Mouse (Mus musculus) adrenal gland, adult (tissue): ENCODE results near the gene Slc41a2.
"Not testable (repeated sequence)": the region's sequence is repeated elsewhere in the genome, so short reads cannot be mapped to it uniquely, and the experiment has no call there.

Experiments used
- DNase-seq, 2 experiments: peaks; one replicate each; pipeline ENCODE4 v3.0.0; 2022 to 2023; ENCODE audit warnings: low spot score in 1 of 2; ENCODE audit not compliant: inconsistent age in 2 of 2

Slc41a2 gene

GRCm38 (mm10) chr10:83353680-83354332 lies 16.1 kb upstream of the Slc41a2 start:
- peak; percentile 31 to 55 for DNase-seq

- DNase-seq = not testable (repeated sequence)
These were observed 14.1 kb upstream of the Slc41a2 start for GRCm38 (mm10) chr10:83351779-83352178.

- DNase-seq = no peak
These were observed 13.0 kb upstream of the Slc41a2 start for GRCm38 (mm10) chr10:83350689-83351088.

- no peak for DNase-seq
These were observed 9.8 kb upstream of the Slc41a2 start for GRCm38 (mm10) chr10:83347494-83347893.

GRCm38 (mm10) chr10:83346359-83346736 lies 8.7 kb upstream of the Slc41a2 start:
- no peak for DNase-seq

- DNase-seq = no peak
These were observed 8.1 kb upstream of the Slc41a2 start for GRCm38 (mm10) chr10:83345693-83346358.

- DNase-seq = peak in 1 of 2 experiments; percentile 39
These were observed 6.4 kb upstream of the Slc41a2 start for GRCm38 (mm10) chr10:83343828-83344685.

- DNase-seq = peak; percentile 67 to 88
These were observed 5.5 kb upstream of the Slc41a2 start for GRCm38 (mm10) chr10:83343171-83343570.

- no peak for DNase-seq
These were observed 3.5 kb upstream of the Slc41a2 start for GRCm38 (mm10) chr10:83341226-83341625.

GRCm38 (mm10) chr10:83337971-83338598 lies 403 bp upstream of the Slc41a2 start:
- no peak for DNase-seq

GRCm38 (mm10) chr10:83336336-83336735 lies 1.3 kb downstream of the Slc41a2 start:
- DNase-seq = no peak

- DNase-seq = no peak
These were observed 5.1 kb downstream of the Slc41a2 start for GRCm38 (mm10) chr10:83332581-83332980.

- DNase-seq = no peak
These were observed 5.9 kb downstream of the Slc41a2 start for GRCm38 (mm10) chr10:83331811-83332210.

- no peak for DNase-seq
These were observed 7.3 kb downstream of the Slc41a2 start for GRCm38 (mm10) chr10:83330336-83330735.

- DNase-seq = no peak
These were observed 8.9 kb downstream of the Slc41a2 start for GRCm38 (mm10) chr10:83328791-83329190.

- no peak for DNase-seq
These were observed 10.9 kb downstream of the Slc41a2 start for GRCm38 (mm10) chr10:83326648-83327285.

GRCm38 (mm10) chr10:83325903-83326302 lies 11.8 kb downstream of the Slc41a2 start:
- DNase-seq = no peak

GRCm38 (mm10) chr10:83324871-83325270 lies 12.8 kb downstream of the Slc41a2 start:
- no peak for DNase-seq

- no peak for DNase-seq
These were observed 15.1 kb downstream of the Slc41a2 start for GRCm38 (mm10) chr10:83322551-83323100.

- DNase-seq = no peak
These were observed 16.2 kb downstream of the Slc41a2 start for GRCm38 (mm10) chr10:83321528-83321927.
